Mouse (Mus musculus) spleen, postnatal 10 days (tissue): ENCODE measurements around the gene Trappc12.

Experiments used
- DNase-seq, 2 experiments: peaks; one replicate each; pipeline ENCODE4 v3.0.0; 2021 to 2022; ENCODE audit warnings: low spot score in 2 of 2

Gene Trappc12

DNA sequence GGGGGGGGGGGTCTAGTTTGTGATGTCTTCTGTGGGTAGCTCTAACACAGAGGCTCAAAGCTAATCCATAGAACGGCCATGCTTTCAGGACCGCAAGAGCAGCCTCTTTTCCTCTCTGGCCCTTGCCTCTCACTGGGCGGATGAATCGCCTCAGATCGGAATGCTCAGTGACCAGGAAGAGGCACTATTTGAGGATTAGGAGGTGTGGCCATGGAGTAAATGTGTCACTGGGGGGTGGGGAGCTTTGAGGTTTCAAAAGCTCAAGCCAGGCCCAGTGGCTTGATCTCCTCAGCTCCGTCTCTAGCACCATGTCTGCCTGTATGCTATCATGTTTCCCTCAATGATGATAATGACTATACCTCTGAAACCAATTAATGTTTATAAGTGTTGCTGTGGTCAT is 61.3 kb downstream of the Trappc12 start:
- DNase-seq = no peak

DNA sequence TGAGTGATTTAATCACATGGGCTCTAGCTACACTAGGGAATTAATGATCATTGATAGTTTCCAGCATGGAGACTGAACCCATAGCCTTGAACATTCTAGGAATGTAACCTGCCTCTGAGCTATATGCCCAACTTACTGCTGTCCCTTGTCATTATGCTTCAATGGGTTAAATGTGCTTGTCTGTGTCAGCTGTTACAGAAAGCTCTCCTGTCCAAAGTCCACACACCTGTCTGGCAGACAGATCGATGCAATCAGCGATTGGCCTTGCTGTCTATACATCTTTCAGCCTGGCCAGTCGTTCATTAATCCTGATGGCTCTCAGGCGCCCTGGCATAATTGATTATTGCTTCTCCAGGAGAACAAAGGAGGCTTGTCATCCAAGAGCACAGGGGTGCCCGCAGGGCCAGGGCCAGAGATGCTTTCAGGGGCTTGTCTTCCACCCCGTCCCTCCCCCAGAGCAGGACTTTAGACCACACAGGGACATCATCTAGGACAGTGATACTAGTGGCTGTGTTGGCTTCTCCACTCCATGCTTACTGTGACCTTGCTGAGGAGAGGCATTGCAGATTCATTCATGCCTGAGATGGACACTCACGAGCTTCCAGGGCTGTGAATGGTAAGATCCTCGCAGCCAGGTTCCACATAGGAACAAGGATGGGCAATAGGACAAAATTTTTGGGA is 63.9 kb downstream of the Trappc12 start:
- no peak for DNase-seq

DNA sequence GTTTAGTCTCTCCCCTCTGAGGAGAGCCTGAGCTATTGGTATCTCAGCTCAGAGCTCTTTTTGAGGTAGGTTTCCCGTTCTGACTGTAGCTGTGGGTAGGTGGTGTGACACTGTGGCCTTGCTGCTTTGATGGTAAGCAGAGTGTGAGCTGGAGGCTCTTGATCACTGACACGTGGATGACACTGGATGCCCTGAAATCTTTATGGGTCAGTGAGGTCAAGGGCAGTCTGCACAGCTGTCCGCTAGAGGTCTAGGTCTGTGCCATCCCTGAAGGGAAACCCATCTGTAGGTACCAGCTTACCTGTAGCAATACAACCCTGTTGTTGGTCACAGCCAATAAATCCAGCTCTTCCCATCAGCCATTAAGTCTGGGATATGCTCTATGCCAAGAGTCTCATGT is 64.5 kb downstream of the Trappc12 start:
- no peak for DNase-seq

DNA sequence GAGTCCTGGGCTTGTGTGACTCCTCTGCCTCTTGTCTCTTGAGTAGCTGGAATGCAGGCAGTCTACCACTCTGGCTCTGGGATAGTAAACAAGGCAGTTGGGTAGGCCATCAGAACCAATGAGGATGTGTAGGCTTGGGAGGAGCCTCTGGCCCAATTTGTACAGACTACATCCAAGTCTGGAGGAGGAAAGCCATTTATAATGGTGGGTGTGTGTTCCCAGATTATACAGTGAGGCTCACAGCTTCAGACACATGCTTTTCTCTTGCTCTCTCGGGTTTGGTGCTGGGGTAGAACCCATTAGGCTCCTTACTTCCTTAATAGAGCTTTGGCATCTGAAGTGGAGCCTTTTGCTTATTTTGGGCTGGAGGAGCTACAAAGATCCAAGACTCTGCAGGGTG is 65.6 kb downstream of the Trappc12 start:
- DNase-seq = no peak

DNA sequence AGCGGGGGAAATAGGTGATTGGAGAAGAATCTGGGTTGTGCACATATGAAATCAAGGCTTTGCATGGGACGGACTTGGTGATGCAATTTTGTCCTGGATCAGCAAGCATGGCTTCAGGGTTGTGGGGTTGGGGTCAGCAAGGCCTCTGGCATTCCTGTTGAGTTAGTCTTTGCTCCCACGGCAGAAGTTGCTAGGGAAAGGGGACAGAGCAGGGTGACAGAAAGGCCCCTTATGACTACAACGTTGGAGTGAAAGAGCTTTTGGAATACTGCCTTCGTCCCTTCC is 74.4 kb downstream of the Trappc12 start:
- DNase-seq = no peak

DNA sequence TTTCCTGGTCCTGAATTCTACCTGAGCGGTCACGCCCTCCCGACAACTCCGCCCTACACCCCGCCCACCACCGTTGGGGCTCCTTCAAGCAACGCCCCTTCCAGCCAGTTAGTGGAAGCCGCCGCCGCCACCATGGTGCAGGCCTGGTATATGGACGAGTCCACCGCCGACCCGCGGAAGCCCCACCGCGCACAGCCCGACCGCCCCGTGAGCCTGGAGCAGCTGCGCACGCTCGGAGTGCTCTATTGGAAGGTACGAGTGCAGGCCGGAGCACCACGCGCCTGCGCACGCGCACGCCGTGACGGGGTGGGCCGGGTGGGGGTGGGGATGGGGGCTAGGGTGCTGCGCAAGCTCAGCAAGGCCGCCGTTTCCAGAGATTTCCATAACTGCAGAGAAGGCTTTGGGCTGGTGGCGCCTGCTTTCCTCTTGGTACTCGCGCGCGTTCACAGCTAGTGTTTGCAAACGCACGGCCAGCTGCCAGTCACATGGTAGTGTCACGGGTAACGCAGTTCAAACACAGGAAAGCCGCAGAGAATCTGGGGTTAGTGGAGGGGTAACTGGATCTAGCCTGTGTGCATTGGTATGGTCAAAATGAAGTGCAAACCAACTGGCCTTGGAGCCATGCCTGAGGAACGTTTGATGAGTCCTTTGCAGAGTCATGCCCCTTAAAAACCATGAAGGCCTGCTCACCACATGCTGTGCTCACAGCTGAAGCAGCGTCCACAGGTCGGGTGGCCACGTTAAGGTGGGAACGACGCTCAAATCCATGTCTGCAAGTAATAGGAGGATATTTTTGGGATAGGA is 74.9 kb downstream of the Trappc12 start, which contains the start of gene Adi1:
Gene Adi1 (plus strand): TSS at position 111 of the 804 bp plus-strand sequence.
- DNase-seq = peak; percentile 51 to 81

DNA sequence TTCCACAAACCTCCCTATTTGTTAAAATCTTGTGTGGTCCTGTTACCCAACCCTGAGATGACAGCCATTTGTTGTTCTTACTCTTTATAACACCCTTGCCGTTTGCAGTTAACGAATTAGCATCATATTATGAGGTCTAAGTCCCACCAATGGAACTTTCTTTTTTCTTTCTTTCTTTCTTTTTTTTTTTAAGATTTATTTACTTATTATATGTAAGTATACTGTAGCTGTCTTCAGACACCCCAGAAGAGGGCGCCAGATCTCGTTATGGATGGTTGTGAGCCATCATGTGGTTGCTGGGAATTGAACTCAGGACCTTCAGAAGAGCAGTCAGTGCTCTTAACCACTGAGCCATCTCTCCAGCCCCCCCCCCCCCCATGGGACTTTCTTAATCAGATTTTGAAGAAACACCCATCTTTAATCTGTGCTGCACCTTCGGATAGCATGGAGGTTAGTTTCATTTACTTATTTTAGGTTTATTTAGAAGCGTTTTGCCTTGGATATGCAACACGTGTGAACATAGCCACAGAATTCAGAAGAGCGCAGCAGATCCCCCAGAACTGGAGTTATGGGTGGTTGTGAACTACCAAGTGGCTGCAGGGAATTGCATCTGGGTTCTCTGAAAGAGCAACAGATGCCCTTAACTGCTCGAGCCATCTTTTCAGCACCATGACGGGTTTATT is 76.1 kb downstream of the Trappc12 start:
- no peak for DNase-seq

DNA sequence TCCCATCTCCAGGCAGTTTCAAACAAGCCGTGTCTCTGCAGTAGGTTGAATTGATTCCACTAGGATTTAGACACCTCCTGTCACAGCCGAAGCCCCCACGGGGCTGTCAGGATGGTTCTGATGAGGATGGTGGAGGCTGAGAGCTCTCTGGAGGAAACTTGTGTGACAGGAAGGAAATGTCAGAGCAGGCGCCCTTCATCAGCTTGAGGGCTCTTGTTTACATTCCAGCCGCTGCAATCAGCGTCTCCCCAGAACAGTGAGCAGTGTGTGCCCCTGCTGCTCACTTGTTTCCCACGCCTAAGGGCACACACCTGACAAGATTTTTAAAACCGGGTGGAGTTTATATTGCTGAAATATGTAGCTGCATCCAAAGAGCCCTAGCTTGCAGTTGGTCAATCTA is 83.0 kb downstream of the Trappc12 start:
- no peak for DNase-seq

DNA sequence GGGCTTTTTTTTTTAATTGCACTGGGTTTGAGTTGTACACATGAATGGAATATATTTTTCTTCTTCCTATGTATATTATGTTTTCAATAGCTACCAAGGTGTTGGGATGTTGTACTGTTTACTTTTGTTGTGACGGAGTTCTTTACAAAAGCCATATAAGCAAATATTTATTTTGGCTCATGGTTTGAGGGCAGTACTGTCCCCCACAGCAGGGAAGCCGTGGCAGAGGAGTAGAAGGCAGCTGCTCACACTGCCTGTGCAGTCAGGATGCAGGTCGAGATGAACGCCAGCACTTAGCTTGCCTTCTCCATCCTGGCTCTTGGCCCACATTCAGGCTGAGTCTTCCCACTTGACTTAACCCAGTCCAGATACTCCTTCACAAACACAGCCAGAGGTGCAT is 83.5 kb downstream of the Trappc12 start:
- no peak for DNase-seq

DNA sequence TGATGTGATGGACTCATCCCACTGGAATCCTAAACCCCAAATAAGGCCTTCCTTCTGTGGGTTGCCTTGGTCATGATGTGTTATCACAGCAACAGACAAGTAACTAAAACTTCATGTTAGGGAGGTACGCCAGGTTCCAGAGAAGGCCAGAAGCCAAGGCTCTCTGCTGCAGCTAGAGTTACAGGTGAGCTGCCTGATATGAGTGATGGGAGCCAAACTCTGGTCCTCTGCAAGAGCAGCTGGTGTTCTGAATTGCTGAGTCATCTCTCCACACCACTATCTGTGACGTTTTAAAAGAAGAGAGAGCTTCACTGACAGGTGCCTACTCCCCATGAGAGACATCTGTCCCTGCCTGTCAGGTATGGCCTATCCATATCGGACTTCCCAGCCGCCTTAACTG is 87.6 kb downstream of the Trappc12 start:
- no peak for DNase-seq

DNA sequence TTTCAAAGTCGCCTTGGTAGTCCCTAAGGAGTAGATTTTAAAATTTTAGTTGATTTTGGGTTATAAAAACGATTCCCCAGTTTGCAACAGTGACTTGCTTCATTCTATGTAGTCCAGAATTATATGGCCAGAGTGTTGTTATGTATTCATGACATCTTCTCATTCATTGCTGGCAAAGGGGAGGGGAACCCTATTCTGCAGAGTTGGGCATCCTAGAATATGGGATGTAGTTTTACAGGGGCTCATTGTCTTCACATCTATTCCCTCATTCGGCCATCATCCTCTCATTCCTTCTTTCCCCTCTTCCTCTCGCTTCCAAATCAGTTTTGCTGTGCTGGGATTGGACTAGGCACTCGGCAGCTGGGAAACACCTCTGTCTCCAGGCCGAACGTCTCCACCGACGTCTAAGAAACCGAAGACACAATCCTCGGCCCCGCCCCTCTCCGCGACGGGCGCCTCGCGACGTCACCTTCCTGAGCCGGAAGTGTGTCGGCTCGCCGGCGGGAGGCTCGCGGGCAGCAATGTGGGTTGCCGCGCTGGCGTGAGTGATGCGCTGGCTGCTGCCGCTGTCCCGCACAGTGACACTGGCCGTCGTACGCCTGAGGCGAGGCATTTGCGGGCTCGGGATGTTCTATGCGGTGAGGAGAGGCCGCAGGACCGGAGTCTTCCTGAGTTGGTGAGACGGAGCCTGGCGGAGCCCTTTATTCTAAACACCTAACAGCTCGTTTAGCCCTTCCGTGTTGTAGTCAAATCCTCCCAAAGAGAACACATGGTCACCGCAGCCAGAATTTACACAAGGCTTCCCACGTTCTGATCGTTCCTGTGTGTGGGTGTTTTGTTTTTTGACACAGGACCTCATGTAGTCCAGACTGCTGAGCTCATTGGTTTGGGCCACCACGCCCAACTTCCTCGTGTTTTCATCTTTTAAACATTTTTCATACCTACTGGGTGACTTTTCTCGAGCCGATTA is 100.8 kb downstream of the Trappc12 start, which contains the start of gene Rnaseh1:
Gene Rnaseh1 (plus strand): TSS at position 462 of the 970 bp plus-strand sequence.
- DNase-seq = peak; percentile 85 to 94
